In the genomic region with DNA sequence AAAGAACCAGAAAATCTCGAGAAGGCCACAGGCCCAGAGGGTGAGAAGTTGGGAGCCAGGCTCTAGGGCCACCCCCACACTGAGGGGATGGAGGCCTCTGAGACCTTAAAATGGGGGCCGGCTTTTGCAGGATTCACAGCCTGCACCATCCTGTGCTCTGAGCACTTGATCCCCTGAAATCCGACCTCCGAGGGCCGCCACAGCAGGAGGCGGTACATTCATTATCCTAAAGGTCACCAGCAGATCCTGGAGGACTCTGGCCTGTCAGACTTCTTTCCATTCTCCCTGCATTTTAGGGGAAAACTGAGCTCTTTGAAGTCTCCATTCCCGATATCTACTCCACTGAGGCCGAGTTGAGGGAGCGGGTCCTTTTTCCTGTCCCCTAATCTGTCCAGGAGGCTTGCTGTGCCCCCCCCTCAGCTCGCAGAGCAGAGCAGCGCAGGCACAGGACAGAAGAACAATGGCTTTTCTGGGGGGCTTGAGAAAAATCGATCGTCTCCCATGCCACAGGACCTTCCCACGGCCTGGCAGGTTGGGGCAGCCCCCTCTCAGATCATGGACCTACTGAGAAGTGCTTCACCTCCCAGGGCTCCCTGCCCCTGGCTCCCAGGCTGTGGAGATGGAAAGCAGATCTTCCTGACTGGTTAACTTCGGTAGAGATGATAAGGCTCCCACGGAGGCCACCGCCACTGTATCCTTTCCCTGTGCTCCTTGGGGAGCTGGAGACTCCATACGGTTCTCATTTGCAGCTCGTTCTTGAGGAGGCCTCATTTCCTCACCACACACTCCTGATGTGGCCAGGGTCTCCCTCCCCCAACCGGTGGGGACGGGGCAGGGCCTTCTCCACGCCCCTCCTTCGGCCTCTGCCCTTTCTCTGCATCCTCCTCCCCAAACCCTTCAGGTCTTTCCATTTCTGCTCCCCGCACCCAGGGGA, we compare ENCODE assay signal across 10 mouse cellular contexts.
DNase-seq lines count a peak whose midpoint lies in the region; ATAC-seq and TF ChIP-seq lines count a peak whose summit lies in the region.
"Had no signal": no experiment of that assay in that cellular context is flagged by ENCODE, and none has a peak within 500 bp of the region (broad histone marks: within the 10 kb centered on the region; RNA-seq: fewer than 3 reads in every experiment).

No protein-coding gene starts in this region.

- peaks cover 88% of the 10 kb centered on the region for H3K27me3 ChIP-seq in forebrain, embryonic 10.5 days (ENCODE audit: poor library complexity, severe bottlenecking)
- no peaks in the 10 kb centered on the region for H3K27me3 ChIP-seq in forebrain, postnatal 0 days (ENCODE audit: insufficient read depth, low read length)
- H3K27me3 ChIP-seq in hindbrain, embryonic 12.5 days = peaks cover 49% of the 10 kb centered on the region
- H3K27me3 ChIP-seq in hindbrain, embryonic 14.5 days (ENCODE audit: control insufficient read depth, insufficient read depth, low read length) = peaks cover 8% of the 10 kb centered on the region
- peaks cover 19% of the 10 kb centered on the region for H3K27me3 ChIP-seq in embryonic facial prominence, embryonic 15.5 days

- DNase-seq in forebrain, embryonic 10.5 days (ENCODE audit: extremely low spot score, low spot score) = peak; percentile 37
- no peak for DNase-seq in forebrain, postnatal 0 days
- no peak for DNase-seq in hindbrain, embryonic 14.5 days (ENCODE audit: low spot score)
- DNase-seq in R1 (ENCODE audit: low read depth, low spot score) = peak; percentile 59
- DNase-seq in thymus, postnatal 25 days = no peak
- DNase-seq in gastrocnemius, postnatal 14 days = no peak
- DNase-seq: cerebellum, adult 11 months had no signal

- no peak for TF ChIP-seq CTCF in forebrain, postnatal 0 days (IDR thresholded peaks at IDR 0.05; ENCODE audit: low read depth)

- intact Hi-C loops in gastrocnemius, postnatal 14 days (cut with DNase I; ENCODE audit: low total_unique reads) = no loop called here

- peak overlapping the region; percentile 72; the same call in 1 of the 2 replicates for H3K27ac ChIP-seq in forebrain, embryonic 10.5 days
- H3K27ac ChIP-seq in forebrain, postnatal 0 days (ENCODE audit: low read depth, low read length) = no peak overlapping the region
- no peak overlapping the region for H3K27ac ChIP-seq in hindbrain, embryonic 12.5 days
- H3K27ac ChIP-seq in hindbrain, embryonic 14.5 days = no peak overlapping the region
- no peak overlapping the region for H3K27ac ChIP-seq in embryonic facial prominence, embryonic 15.5 days (replicated peaks)
- H3K27ac ChIP-seq: limb, embryonic 15.5 days had no signal

- H3K9ac ChIP-seq in forebrain, postnatal 0 days = no peak overlapping the region
- no peak overlapping the region for H3K9ac ChIP-seq in hindbrain, embryonic 12.5 days
- no peak overlapping the region for H3K9ac ChIP-seq in hindbrain, embryonic 14.5 days
- H3K9ac ChIP-seq in embryonic facial prominence, embryonic 15.5 days = no peak overlapping the region
- H3K9ac ChIP-seq: limb, embryonic 15.5 days had no signal

- 14% methylated on average over 24 of the region's 24 CpGs for WGBS in forebrain, embryonic 10.5 days
- WGBS in forebrain, postnatal 0 days = 44% methylated on average over 24 of the region's 24 CpGs
- WGBS in hindbrain, embryonic 12.5 days = 20% methylated on average over 24 of the region's 24 CpGs
- WGBS in hindbrain, embryonic 14.5 days = 23% methylated on average over 24 of the region's 24 CpGs
- 33% methylated on average over 24 of the region's 24 CpGs for WGBS in embryonic facial prominence, embryonic 15.5 days

- no peak for ATAC-seq in forebrain, postnatal 0 days
- no peak for ATAC-seq in hindbrain, embryonic 12.5 days (ENCODE audit: low FRiP score)
- ATAC-seq in hindbrain, embryonic 14.5 days (ENCODE audit: low FRiP score) = no peak
- peak; percentile 43; the same call in 1 of the 2 replicates for ATAC-seq in embryonic facial prominence, embryonic 15.5 days (ENCODE audit: insufficient number of reproducible peaks, low FRiP score, low TSS enrichment, low read depth)

- H3K9me3 ChIP-seq in forebrain, embryonic 10.5 days = no peaks in the 10 kb centered on the region
- no peaks in the 10 kb centered on the region for H3K9me3 ChIP-seq in forebrain, postnatal 0 days (ENCODE audit: low read length)
- no peaks in the 10 kb centered on the region for H3K9me3 ChIP-seq in hindbrain, embryonic 12.5 days (replicated peaks)
- H3K9me3 ChIP-seq in hindbrain, embryonic 14.5 days (ENCODE audit: control insufficient read depth, low read length) = no peaks in the 10 kb centered on the region
- no peaks in the 10 kb centered on the region for H3K9me3 ChIP-seq in embryonic facial prominence, embryonic 15.5 days (replicated peaks)
- H3K9me3 ChIP-seq: limb, embryonic 15.5 days had no signal

- no peak overlapping the region for H3K4me2 ChIP-seq in forebrain, postnatal 0 days (ENCODE audit: low read depth)
- H3K4me2 ChIP-seq in hindbrain, embryonic 12.5 days (replicated peaks) = 0 out of 2 replicates have a peak overlapping the region, but pooled peaks have one; percentile 13
- no peak overlapping the region for H3K4me2 ChIP-seq in hindbrain, embryonic 14.5 days (replicated peaks)
- H3K4me2 ChIP-seq in embryonic facial prominence, embryonic 15.5 days (replicated peaks) = no peak overlapping the region
- H3K4me2 ChIP-seq: limb, embryonic 15.5 days had no signal

- H3K36me3 ChIP-seq in forebrain, embryonic 10.5 days (replicated peaks) = no peaks in the 10 kb centered on the region
- no peaks in the 10 kb centered on the region for H3K36me3 ChIP-seq in forebrain, postnatal 0 days (ENCODE audit: insufficient read depth)
- H3K36me3 ChIP-seq in hindbrain, embryonic 12.5 days = no peaks in the 10 kb centered on the region
- no peaks in the 10 kb centered on the region for H3K36me3 ChIP-seq in hindbrain, embryonic 14.5 days (replicated peaks; ENCODE audit: control insufficient read depth, insufficient read depth)
- no peaks in the 10 kb centered on the region for H3K36me3 ChIP-seq in embryonic facial prominence, embryonic 15.5 days
- H3K36me3 ChIP-seq: limb, embryonic 15.5 days had no signal

- peaks cover 37% of the 10 kb centered on the region for H3K4me1 ChIP-seq in forebrain, embryonic 10.5 days
- no peaks in the 10 kb centered on the region for H3K4me1 ChIP-seq in forebrain, postnatal 0 days (ENCODE audit: insufficient read depth)
- no peaks in the 10 kb centered on the region for H3K4me1 ChIP-seq in hindbrain, embryonic 12.5 days
- H3K4me1 ChIP-seq in hindbrain, embryonic 14.5 days (replicated peaks; ENCODE audit: control insufficient read depth, insufficient read depth, low read length) = no peaks in the 10 kb centered on the region
- 0 out of 2 replicates have a peak, but pooled peaks cover 5% of the 10 kb centered on the region for H3K4me1 ChIP-seq in embryonic facial prominence, embryonic 15.5 days

- H3K4me3 ChIP-seq in forebrain, embryonic 10.5 days = no peak overlapping the region
- H3K4me3 ChIP-seq in forebrain, postnatal 0 days (ENCODE audit: low read depth, low read length) = no peak overlapping the region
- no peak overlapping the region for H3K4me3 ChIP-seq in hindbrain, embryonic 12.5 days
- no peak overlapping the region for H3K4me3 ChIP-seq in hindbrain, embryonic 14.5 days (replicated peaks; ENCODE audit: low read length)
- H3K4me3 ChIP-seq in embryonic facial prominence, embryonic 15.5 days (replicated peaks) = no peak overlapping the region
- H3K4me3 ChIP-seq: limb, embryonic 15.5 days had no signal

Comparison
In these comparisons a context has a peak if more than half of its experiments do, and no peak if none do; other contexts are left out.
1. DNase-seq: peak in forebrain, embryonic 10.5 days (single experiment) and R1 (single experiment); none in forebrain, postnatal 0 days (single experiment), hindbrain, embryonic 14.5 days (single experiment), thymus, postnatal 25 days (single experiment) and gastrocnemius, postnatal 14 days (single experiment).